Mouse (Mus musculus) kidney, embryonic 16.5 days (tissue): ENCODE measurements around the gene Susd4. TPM values are rescaled to one million over a fixed set of nuclear protein-coding genes. Genes with fewer than 3 reads are reported as not detected.

Experiments used
- ATAC-seq: fragments of 200-750 bp; cut with Nextera tagmentation; 2 replicates; pipeline ENCODE4 v1.8.0; 2017; ENCODE audit warnings: moderate TSS enrichment; ENCODE audit not compliant: low FRiP score, low TSS enrichment
- H3K27ac ChIP-seq: fragments of 300-500 bp; sonication (generic); 2 replicates; pipeline ENCODE4 v1.5.1; 2014; ENCODE audit warnings: low read length
- H3K27me3 ChIP-seq: fragments of 300-500 bp; sonication (generic); 2 replicates; pipeline ENCODE4 v1.6.1; 2014; ENCODE audit warnings: low read length, control low read depth, mixed read lengths; ENCODE audit not compliant: insufficient read depth
- H3K36me3 ChIP-seq: fragments of 300-500 bp; sonication (generic); 2 replicates; pipeline ENCODE4 v1.6.1; 2014; ENCODE audit warnings: low read length, control low read depth, mixed read lengths; ENCODE audit not compliant: insufficient read depth
- H3K4me1 ChIP-seq: fragments of 300-500 bp; sonication (generic); 2 replicates; pipeline ENCODE4 v1.6.1; 2014; ENCODE audit warnings: low read length, control low read depth, mixed read lengths; ENCODE audit not compliant: insufficient read depth
- H3K4me2 ChIP-seq: fragments of 300-500 bp; sonication (generic); replicated peaks from 2 replicates; pipeline ENCODE4 v1.6.1; 2014; ENCODE audit warnings: low read depth, low read length
- H3K4me3 ChIP-seq: fragments of 300-500 bp; sonication (generic); 2 replicates; pipeline ENCODE4 v1.5.1; 2014; ENCODE audit warnings: mild to moderate bottlenecking, low read length
- H3K9ac ChIP-seq: fragments of 300-500 bp; sonication (generic); replicated peaks from 2 replicates; pipeline ENCODE4 v1.6.1; 2014; ENCODE audit warnings: low read length
- H3K9me3 ChIP-seq: fragments of 300-500 bp; sonication (generic); 2 replicates; pipeline ENCODE4 v1.6.1; 2016; ENCODE audit warnings: low read length, control low read depth
- WGBS: fragments of 180-500 bp; shearing (Covaris S2); extraction: QIAGEN DNeasy Blood & Tissue Kit; methylation state at CpG from one replicate; pipeline ENCODE4 v1.1.7; 2014; 5-methylcytosine and 5-hydroxymethylcytosine counted together
- polyA plus RNA-seq: library from polyadenylated mRNA; unstranded; fragments of >200 nt; fragmentation: Nextera tagmentation; extraction: Ambion mirVana; gene quantifications from 2 replicates; pipeline ENCODE4 v1.2.1, GENCODE M21; 2015

The Susd4 gene
- polyA plus RNA-seq, 1 experiment from 2014 or later, result 25.7 TPM

- Histone ChIP-seq H3K9ac (no peak overlapping the region), H3K27me3 (no peaks in the 10 kb centered on the region), H3K4me3 (no peak overlapping the region), H3K4me1 (no peaks in the 10 kb centered on the region; the same call in 1 of the 2 replicates), H3K36me3 (no peaks in the 10 kb centered on the region), H3K9me3 (no peaks in the 10 kb centered on the region), H3K27ac (no peak overlapping the region), H3K4me2 (no peak overlapping the region)
- WGBS, result 82% methylated on average over 8 of the region's 8 CpGs
- no peak for ATAC-seq
Observed at GRCm38 (mm10) chr1:182751301-182751700, 12.4 kb upstream of the Susd4 start.

GRCm38 (mm10) chr1:182753694-182754093 is 10.0 kb upstream of the Susd4 start:
- WGBS, result 83% methylated on average over 8 of the region's 8 CpGs
- H3K4me1 ChIP-seq, result no peaks in the 10 kb centered on the region; the same call in 1 of the 2 replicates
- H3K4me3 ChIP-seq, result no peak overlapping the region
- no peaks in the 10 kb centered on the region for H3K9me3 ChIP-seq
- H3K36me3 ChIP-seq, result no peaks in the 10 kb centered on the region
- no peak overlapping the region for H3K4me2 ChIP-seq
- no peak overlapping the region for H3K27ac ChIP-seq
- H3K27me3 ChIP-seq, result no peaks in the 10 kb centered on the region
- ATAC-seq, result no peak
- no peak overlapping the region for H3K9ac ChIP-seq

GRCm38 (mm10) chr1:182754865-182755264 is 8.8 kb upstream of the Susd4 start:
- Histone ChIP-seq H3K9ac (no peak overlapping the region), H3K4me1 (no peaks in the 10 kb centered on the region; the same call in 1 of the 2 replicates), H3K27me3 (no peaks in the 10 kb centered on the region), H3K27ac (no peak overlapping the region), H3K36me3 (no peaks in the 10 kb centered on the region), H3K4me2 (no peak overlapping the region), H3K4me3 (no peak overlapping the region), H3K9me3 (no peaks in the 10 kb centered on the region)
- 90% methylated on average over 5 of the region's 5 CpGs for WGBS
- ATAC-seq, result no peak

- H3K36me3 ChIP-seq, result no peaks in the 10 kb centered on the region
- H3K27ac ChIP-seq, result no peak overlapping the region
- H3K27me3 ChIP-seq, result peaks cover 4% of the 10 kb centered on the region; the same call in 1 of the 2 replicates
- no peaks in the 10 kb centered on the region for H3K9me3 ChIP-seq
- peaks cover 6% of the 10 kb centered on the region for H3K4me1 ChIP-seq
- WGBS, result 93% methylated on average over 1 of the region's 1 CpGs
- no peak overlapping the region for H3K9ac ChIP-seq
- no peak overlapping the region for H3K4me3 ChIP-seq
- ATAC-seq, result no peak
- no peak overlapping the region for H3K4me2 ChIP-seq
Observed at GRCm38 (mm10) chr1:182758783-182759182, 4.9 kb upstream of the Susd4 start.

GRCm38 (mm10) chr1:182763191-182763715 is 407 bp upstream of the Susd4 start:
- H3K9ac ChIP-seq, result peak overlapping the region; percentile 76
- H3K27me3 ChIP-seq, result peaks cover 4% of the 10 kb centered on the region; the same call in 1 of the 2 replicates
- H3K4me3 ChIP-seq, result peak overlapping the region; percentile 63
- peak overlapping the region; percentile 87 for H3K4me2 ChIP-seq
- H3K9me3 ChIP-seq, result no peaks in the 10 kb centered on the region
- peaks cover 17% of the 10 kb centered on the region for H3K4me1 ChIP-seq
- WGBS, result 14% methylated on average over 17 of the region's 17 CpGs
- ATAC-seq, result no peak; the same call in 1 of the 2 replicates
- no peak overlapping the region for H3K27ac ChIP-seq
- no peaks in the 10 kb centered on the region for H3K36me3 ChIP-seq

- Histone ChIP-seq H3K4me3 (peak overlapping the region; percentile 63), H3K9ac (peak overlapping the region; percentile 76), H3K36me3 (no peaks in the 10 kb centered on the region), H3K4me2 (peak overlapping the region; percentile 87), H3K4me1 (peaks cover 17% of the 10 kb centered on the region), H3K9me3 (no peaks in the 10 kb centered on the region), H3K27ac (peak overlapping the region; percentile 62; the same call in 1 of the 2 replicates), H3K27me3 (peaks cover 4% of the 10 kb centered on the region; the same call in 1 of the 2 replicates)
- ATAC-seq, result peak; percentile 78
- WGBS, result 3% methylated on average over 27 of the region's 27 CpGs
Observed at GRCm38 (mm10) chr1:182764541-182765281, 1.1 kb downstream of the Susd4 start.

- H3K9me3 ChIP-seq, result peaks cover 4% of the 10 kb centered on the region
- no peaks in the 10 kb centered on the region for H3K36me3 ChIP-seq
- H3K27ac ChIP-seq, result no peak overlapping the region
- ATAC-seq, result no peak
- WGBS, result 88% methylated on average over 7 of the region's 7 CpGs
- peaks cover 6% of the 10 kb centered on the region for H3K4me1 ChIP-seq
- no peak overlapping the region for H3K4me3 ChIP-seq
- no peak overlapping the region for H3K9ac ChIP-seq
- H3K27me3 ChIP-seq, result no peaks in the 10 kb centered on the region
- H3K4me2 ChIP-seq, result no peak overlapping the region
Observed at GRCm38 (mm10) chr1:182775576-182775975, 11.9 kb downstream of the Susd4 start.

- Histone ChIP-seq H3K27me3 (no peaks in the 10 kb centered on the region), H3K27ac (no peak overlapping the region), H3K4me1 (peaks cover 6% of the 10 kb centered on the region), H3K4me3 (no peak overlapping the region), H3K36me3 (no peaks in the 10 kb centered on the region), H3K4me2 (no peak overlapping the region), H3K9me3 (peaks cover 4% of the 10 kb centered on the region), H3K9ac (no peak overlapping the region)
- peak; percentile 80 for ATAC-seq
- WGBS, result 34% methylated on average over 10 of the region's 10 CpGs
Observed at GRCm38 (mm10) chr1:182776749-182777410, 13.2 kb downstream of the Susd4 start.

GRCm38 (mm10) chr1:182778225-182778624 is 14.6 kb downstream of the Susd4 start:
- H3K4me3 ChIP-seq, result no peak overlapping the region
- H3K4me1 ChIP-seq, result peaks cover 6% of the 10 kb centered on the region
- H3K9me3 ChIP-seq, result peaks cover 4% of the 10 kb centered on the region
- H3K27me3 ChIP-seq, result no peaks in the 10 kb centered on the region
- WGBS, result 73% methylated on average over 13 of the region's 13 CpGs
- no peaks in the 10 kb centered on the region for H3K36me3 ChIP-seq
- no peak overlapping the region for H3K9ac ChIP-seq
- no peak overlapping the region for H3K4me2 ChIP-seq
- ATAC-seq, result no peak
- no peak overlapping the region for H3K27ac ChIP-seq
